Mouse (Mus musculus) testis, adult 10 weeks (tissue): ENCODE measurements around the gene Gabrd. TPM values are rescaled to one million over a fixed set of nuclear protein-coding genes. Genes with fewer than 3 reads are reported as not detected.

Experiments used
- polyA plus RNA-seq: library from polyadenylated mRNA; stranded (reverse); fragments of 350-450 nt; fragmentation: Illumina TruSeq; extraction: RNeasy Lipid Tissue Mini Kit (QIAGEN cat#74804); gene quantifications from one replicate; pipeline ENCODE4 v1.2.3, GENCODE M21; 2014; ENCODE audit warnings: low read depth, low replicate concordance

Gene Gabrd
- not detected for polyA plus RNA-seq

GRCm38 (mm10) chr4:155397511-155398221 is at the start of gene Gabrd:
TSS of gene Gabrd (minus strand) at chr4:155398112.

GRCm38 (mm10) chr4:155409058-155409776 is 11.3 kb upstream of the Gabrd start, which contains the start of gene Cfap74:
TSS of gene Cfap74 (plus strand) at chr4:155409190.

GRCm38 (mm10) chr4:155361303-155361791 is 36.6 kb downstream of the Gabrd start, which contains the start of gene Prkcz:
TSS of gene Prkcz (minus strand) at chr4:155361361.

Other genes starting within 250 kb of the Gabrd start
- gene Ski, start 175.5 kb downstream of the Gabrd start, polyA plus RNA-seq: 5.8 TPM
- gene Faap20, start 148.3 kb downstream of the Gabrd start, polyA plus RNA-seq: 0.64 TPM
- gene Prkcz, start 36.8 kb downstream of the Gabrd start, polyA plus RNA-seq: 1.0 TPM
- gene Cfap74, start 11.1 kb upstream of the Gabrd start, polyA plus RNA-seq: 24.6 TPM
- not detected for gene Tmem52, start 71.0 kb upstream of the Gabrd start, polyA plus RNA-seq
- gene Gnb1, start 93.2 kb upstream of the Gabrd start, polyA plus RNA-seq: 78.4 TPM
- gene Nadk, start 164.3 kb upstream of the Gabrd start, polyA plus RNA-seq: 20.0 TPM
- 5.4 TPM for gene Slc35e2, start 203.3 kb upstream of the Gabrd start, polyA plus RNA-seq
- 73.4 TPM for gene Cdk11b, start 226.7 kb upstream of the Gabrd start, polyA plus RNA-seq
- gene Gm10563, start 247.3 kb upstream of the Gabrd start, polyA plus RNA-seq: not detected